Mouse (Mus musculus): ENCODE measurements around the gene Vrk1. TPM values are rescaled to one million over a fixed set of nuclear protein-coding genes. Genes with fewer than 3 reads are reported as not detected.

The Vrk1 gene
- polyA plus RNA-seq, 1 experiment = 65.8 TPM

GRCm38 (mm10) chr12:105967806-105968205 lies 42.2 kb upstream of the Vrk1 start:
- Histone ChIP-seq H3K4me3 (replicated peaks; ENCODE audit: control insufficient read depth, low read depth, low read length) (no peak overlapping the region), H3K4me1 (ENCODE audit: control insufficient read depth, insufficient read depth, low read length) (no peaks in the 10 kb centered on the region; the same call in 1 of the 2 replicates), H3K27ac (ENCODE audit: control insufficient read depth, insufficient read depth, low read depth, low read length, poor library complexity) (no peak overlapping the region)
- 11% methylated on average over 18 of the region's 18 CpGs for WGBS
- TF ChIP-seq POLR2A (IDR thresholded peaks at IDR 0.05; ENCODE audit: borderline replicate concordance, control insufficient read depth, low read depth, low read length) (no peak; the same call in 1 of the 2 replicates), CTCF (IDR thresholded peaks at IDR 0.05; ENCODE audit: control insufficient read depth, insufficient read depth, low read length) (no peak)

- 9% methylated on average over 7 of the region's 7 CpGs for WGBS
- no peak overlapping the region for H3K4me3 ChIP-seq (replicated peaks; ENCODE audit: control insufficient read depth, low read depth, low read length)
- TF ChIP-seq CTCF (IDR thresholded peaks at IDR 0.05; ENCODE audit: control insufficient read depth, insufficient read depth, low read length) (no peak), POLR2A (IDR thresholded peaks at IDR 0.05; ENCODE audit: borderline replicate concordance, control insufficient read depth, low read depth, low read length) (no peak)
These were observed 38.8 kb upstream of the Vrk1 start for GRCm38 (mm10) chr12:105971182-105971581.

GRCm38 (mm10) chr12:105972673-105973072 lies 37.4 kb upstream of the Vrk1 start:
- TF ChIP-seq CTCF (IDR thresholded peaks at IDR 0.05; ENCODE audit: control insufficient read depth, insufficient read depth, low read length) (no peak), POLR2A (IDR thresholded peaks at IDR 0.05; ENCODE audit: borderline replicate concordance, control insufficient read depth, low read depth, low read length) (no peak)
- 88% methylated on average over 8 of the region's 8 CpGs for WGBS

More at GRCm38 (mm10) chr12:105971182-105971581, 38.8 kb upstream of the Vrk1 start:
- H3K27ac ChIP-seq (ENCODE audit: control insufficient read depth, insufficient read depth, low read depth, low read length, poor library complexity) = no peak overlapping the region
- H3K4me1 ChIP-seq (ENCODE audit: control insufficient read depth, insufficient read depth, low read length) = no peaks in the 10 kb centered on the region; the same call in 1 of the 2 replicates

GRCm38 (mm10) chr12:105973691-105974090 lies 36.3 kb upstream of the Vrk1 start:
- WGBS = 79% methylated on average over 9 of the region's 9 CpGs
- Histone ChIP-seq H3K27ac (ENCODE audit: control insufficient read depth, insufficient read depth, low read depth, low read length, poor library complexity) (no peak overlapping the region), H3K4me3 (replicated peaks; ENCODE audit: control insufficient read depth, low read depth, low read length) (no peak overlapping the region), H3K4me1 (ENCODE audit: control insufficient read depth, insufficient read depth, low read length) (no peaks in the 10 kb centered on the region)
- TF ChIP-seq CTCF (IDR thresholded peaks at IDR 0.05; ENCODE audit: control insufficient read depth, insufficient read depth, low read length) = no peak
- no peak for TF ChIP-seq POLR2A (IDR thresholded peaks at IDR 0.05; ENCODE audit: borderline replicate concordance, control insufficient read depth, low read depth, low read length)

More at GRCm38 (mm10) chr12:105972673-105973072, 37.4 kb upstream of the Vrk1 start:
- H3K4me3 ChIP-seq (replicated peaks; ENCODE audit: control insufficient read depth, low read depth, low read length) = no peak overlapping the region
- H3K27ac ChIP-seq (ENCODE audit: control insufficient read depth, insufficient read depth, low read depth, low read length, poor library complexity) = no peak overlapping the region
- H3K4me1 ChIP-seq (ENCODE audit: control insufficient read depth, insufficient read depth, low read length) = no peaks in the 10 kb centered on the region; the same call in 1 of the 2 replicates

- Histone ChIP-seq H3K4me1 (ENCODE audit: control insufficient read depth, insufficient read depth, low read length) (no peaks in the 10 kb centered on the region), H3K27ac (ENCODE audit: control insufficient read depth, insufficient read depth, low read depth, low read length, poor library complexity) (no peak overlapping the region), H3K4me3 (replicated peaks; ENCODE audit: control insufficient read depth, low read depth, low read length) (no peak overlapping the region)
- 85% methylated on average over 5 of the region's 5 CpGs for WGBS
- TF ChIP-seq POLR2A (IDR thresholded peaks at IDR 0.05; ENCODE audit: borderline replicate concordance, control insufficient read depth, low read depth, low read length) (no peak), CTCF (IDR thresholded peaks at IDR 0.05; ENCODE audit: control insufficient read depth, insufficient read depth, low read length) (no peak)
These were observed 35.9 kb upstream of the Vrk1 start for GRCm38 (mm10) chr12:105974107-105974506.

GRCm38 (mm10) chr12:105981121-105981973 lies 28.7 kb upstream of the Vrk1 start:
- no peak overlapping the region for H3K4me3 ChIP-seq (replicated peaks; ENCODE audit: control insufficient read depth, low read depth, low read length)
- no peak for TF ChIP-seq CTCF (IDR thresholded peaks at IDR 0.05; ENCODE audit: control insufficient read depth, insufficient read depth, low read length)
- no peaks in the 10 kb centered on the region for H3K4me1 ChIP-seq (ENCODE audit: control insufficient read depth, insufficient read depth, low read length)
- H3K27ac ChIP-seq (ENCODE audit: control insufficient read depth, insufficient read depth, low read depth, low read length, poor library complexity) = no peak overlapping the region
- 23% methylated on average over 13 of the region's 16 CpGs for WGBS

- Histone ChIP-seq H3K27ac (ENCODE audit: control insufficient read depth, insufficient read depth, low read depth, low read length, poor library complexity) (no peak overlapping the region), H3K4me3 (replicated peaks; ENCODE audit: control insufficient read depth, low read depth, low read length) (no peak overlapping the region), H3K4me1 (ENCODE audit: control insufficient read depth, insufficient read depth, low read length) (no peaks in the 10 kb centered on the region)
- WGBS = 69% methylated on average over 7 of the region's 7 CpGs
- no peak for TF ChIP-seq CTCF (IDR thresholded peaks at IDR 0.05; ENCODE audit: control insufficient read depth, insufficient read depth, low read length)
- no peak for TF ChIP-seq POLR2A (IDR thresholded peaks at IDR 0.05; ENCODE audit: borderline replicate concordance, control insufficient read depth, low read depth, low read length)
These were observed 28.1 kb upstream of the Vrk1 start for GRCm38 (mm10) chr12:105981974-105982305.

- no peaks in the 10 kb centered on the region for H3K4me1 ChIP-seq (ENCODE audit: control insufficient read depth, insufficient read depth, low read length)
- no peak overlapping the region for H3K4me3 ChIP-seq (replicated peaks; ENCODE audit: control insufficient read depth, low read depth, low read length)
- no peak overlapping the region for H3K27ac ChIP-seq (ENCODE audit: control insufficient read depth, insufficient read depth, low read depth, low read length, poor library complexity)
- 80% methylated on average over 6 of the region's 6 CpGs for WGBS
- TF ChIP-seq POLR2A (IDR thresholded peaks at IDR 0.05; ENCODE audit: borderline replicate concordance, control insufficient read depth, low read depth, low read length) (no peak), CTCF (IDR thresholded peaks at IDR 0.05; ENCODE audit: control insufficient read depth, insufficient read depth, low read length) (no peak)
These were observed 27.4 kb upstream of the Vrk1 start for GRCm38 (mm10) chr12:105982598-105982997.

All from bone marrow, adult 2 months (tissue).